Mouse (Mus musculus): Measurements from ENCODE around the gene Gper1.
A peak's percentile ranks its signal among the peaks of the same experiment; 100 is the strongest.

The Gper1 gene

GRCm38 (mm10) chr5:139411117-139411516 lies 11.8 kb upstream of the Gper1 start:
- DNase-seq (ENCODE audit: low read depth, low spot score), result no peak

GRCm38 (mm10) chr5:139411665-139412314 lies 11.2 kb upstream of the Gper1 start:
- no peak for DNase-seq (ENCODE audit: low read depth, low spot score)

- DNase-seq (ENCODE audit: low read depth, low spot score), result no peak
Measured at GRCm38 (mm10) chr5:139413545-139413944, 9.4 kb upstream of the Gper1 start.

GRCm38 (mm10) chr5:139415001-139415400 lies 8.0 kb upstream of the Gper1 start:
- no peak for DNase-seq (ENCODE audit: low read depth, low spot score)

GRCm38 (mm10) chr5:139416942-139417341 lies 6.0 kb upstream of the Gper1 start:
- peak; percentile 80 for DNase-seq (ENCODE audit: low read depth, low spot score)

GRCm38 (mm10) chr5:139417480-139417879 lies 5.5 kb upstream of the Gper1 start:
- peak; percentile 70 for DNase-seq (ENCODE audit: low read depth, low spot score)

- DNase-seq (ENCODE audit: low read depth, low spot score), result no peak
Measured at GRCm38 (mm10) chr5:139418110-139418509, 4.8 kb upstream of the Gper1 start.

GRCm38 (mm10) chr5:139418633-139419032 lies 4.3 kb upstream of the Gper1 start:
- DNase-seq (ENCODE audit: low read depth, low spot score), result no peak

GRCm38 (mm10) chr5:139425198-139425597 lies 2.2 kb downstream of the Gper1 start:
- DNase-seq (ENCODE audit: low read depth, low spot score), result no peak

GRCm38 (mm10) chr5:139427001-139427400 lies 4.0 kb downstream of the Gper1 start:
- no peak for DNase-seq (ENCODE audit: low read depth, low spot score)

GRCm38 (mm10) chr5:139427989-139428388 lies 5.0 kb downstream of the Gper1 start:
- DNase-seq (ENCODE audit: low read depth, low spot score), result no peak

- DNase-seq (ENCODE audit: low read depth, low spot score), result no peak
Measured at GRCm38 (mm10) chr5:139429818-139430341, 6.9 kb downstream of the Gper1 start.

- DNase-seq (ENCODE audit: low read depth, low spot score), result no peak
Measured at GRCm38 (mm10) chr5:139432333-139432732, 9.4 kb downstream of the Gper1 start.

GRCm38 (mm10) chr5:139432747-139433508 lies 10.0 kb downstream of the Gper1 start:
- no peak for DNase-seq (ENCODE audit: low read depth, low spot score)

GRCm38 (mm10) chr5:139433842-139434568 lies 11.1 kb downstream of the Gper1 start:
- DNase-seq (ENCODE audit: low read depth, low spot score), result no peak

- DNase-seq (ENCODE audit: low read depth, low spot score), result peak; percentile 60
Measured at GRCm38 (mm10) chr5:139434940-139435339, 12.0 kb downstream of the Gper1 start.

- no peak for DNase-seq (ENCODE audit: low read depth, low spot score)
Measured at GRCm38 (mm10) chr5:139437769-139438168, 14.8 kb downstream of the Gper1 start.

GRCm38 (mm10) chr5:139438440-139438839 lies 15.5 kb downstream of the Gper1 start:
- no peak for DNase-seq (ENCODE audit: low read depth, low spot score)

GRCm38 (mm10) chr5:139440451-139440850 lies 17.5 kb downstream of the Gper1 start:
- no peak for DNase-seq (ENCODE audit: low read depth, low spot score)

GRCm38 (mm10) chr5:139440926-139441725 lies 18.2 kb downstream of the Gper1 start:
- no peak for DNase-seq (ENCODE audit: low read depth, low spot score)

GRCm38 (mm10) chr5:139441726-139442018 lies 18.7 kb downstream of the Gper1 start:
- no peak for DNase-seq (ENCODE audit: low read depth, low spot score)

- DNase-seq (ENCODE audit: low read depth, low spot score), result no peak
Measured at GRCm38 (mm10) chr5:139442428-139442827, 19.5 kb downstream of the Gper1 start.
